Mouse (Mus musculus): Measurements from ENCODE around the gene Fam169a. TPM values are rescaled to one million over a fixed set of nuclear protein-coding genes. Genes with fewer than 3 reads are reported as not detected.

The Fam169a gene
- polyA plus RNA-seq, 1 experiment: 11.9 TPM

DNA sequence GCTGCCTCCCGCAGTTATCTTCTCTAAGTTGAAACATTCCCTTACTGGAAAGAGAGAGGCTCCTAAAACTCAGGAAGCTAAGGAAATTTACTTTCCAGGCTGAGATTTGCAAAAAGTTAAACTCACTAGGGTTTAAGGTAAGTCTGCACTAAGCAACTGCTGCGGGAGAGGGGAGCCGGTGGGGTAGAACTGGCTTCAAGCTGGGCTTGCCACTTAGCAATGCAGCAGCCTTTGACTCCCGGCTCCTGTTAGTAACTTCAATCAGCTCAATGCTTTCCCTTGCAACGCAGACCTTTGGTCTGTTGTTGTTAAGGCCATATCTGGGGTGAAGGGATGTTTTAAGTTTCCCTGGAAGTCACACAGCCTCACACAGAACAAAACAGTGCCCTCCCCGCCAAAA, 605 bp downstream of the Fam169a start:
- DNase-seq: no peak
- no peak overlapping the region for H3K4me3 ChIP-seq (replicated peaks; ENCODE audit: insufficient read depth, low read depth, low read length)
- H3K4me1 ChIP-seq (ENCODE audit: control insufficient read depth, insufficient read depth, low read length): no peaks in the 10 kb centered on the region; the same call in 1 of the 2 replicates
- H3K27me3 ChIP-seq (ENCODE audit: control insufficient read depth, insufficient read depth, low read length): peaks cover 6% of the 10 kb centered on the region; the same call in 1 of the 2 replicates
- no peak overlapping the region for H3K27ac ChIP-seq (ENCODE audit: insufficient read depth, low read length)
- no peak for TF ChIP-seq CTCF (IDR thresholded peaks at IDR 0.05; ENCODE audit: borderline replicate concordance, insufficient read depth, low read depth, low read length)
- TF ChIP-seq POLR2A (IDR thresholded peaks at IDR 0.05; ENCODE audit: borderline replicate concordance, insufficient read depth, low read length): no peak
- 26% methylated on average over 6 of the region's 6 CpGs for WGBS

DNA sequence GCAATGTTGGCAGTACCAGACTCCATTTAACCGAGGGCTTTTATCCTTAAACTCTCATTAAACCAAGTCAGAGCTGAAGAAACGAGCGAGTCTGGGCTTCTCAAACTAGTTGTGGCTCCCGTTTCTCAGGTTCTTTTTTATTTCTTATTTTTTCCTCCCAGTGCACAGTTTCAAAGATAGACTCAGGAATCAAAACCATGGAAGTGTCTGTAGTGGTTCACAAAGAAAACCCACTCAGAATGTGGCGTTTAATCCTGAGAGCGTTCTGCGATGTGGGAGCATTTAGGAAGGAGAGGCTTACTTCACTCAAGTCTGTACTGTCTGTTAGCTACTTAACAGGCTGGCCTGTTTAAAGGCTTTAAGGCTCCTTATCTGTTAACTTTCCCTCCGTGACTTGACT, 1.1 kb downstream of the Fam169a start:
- TF ChIP-seq POLR2A (IDR thresholded peaks at IDR 0.05; ENCODE audit: borderline replicate concordance, insufficient read depth, low read length): no peak
- TF ChIP-seq CTCF (IDR thresholded peaks at IDR 0.05; ENCODE audit: borderline replicate concordance, insufficient read depth, low read depth, low read length): no peak
- Histone ChIP-seq H3K27me3 (ENCODE audit: control insufficient read depth, insufficient read depth, low read length) (peaks cover 6% of the 10 kb centered on the region; the same call in 1 of the 2 replicates), H3K27ac (ENCODE audit: insufficient read depth, low read length) (no peak overlapping the region), H3K4me1 (ENCODE audit: control insufficient read depth, insufficient read depth, low read length) (no peaks in the 10 kb centered on the region; the same call in 1 of the 2 replicates), H3K4me3 (replicated peaks; ENCODE audit: insufficient read depth, low read depth, low read length) (no peak overlapping the region)
- 70% methylated on average over 8 of the region's 8 CpGs for WGBS
- no peak for DNase-seq

DNA sequence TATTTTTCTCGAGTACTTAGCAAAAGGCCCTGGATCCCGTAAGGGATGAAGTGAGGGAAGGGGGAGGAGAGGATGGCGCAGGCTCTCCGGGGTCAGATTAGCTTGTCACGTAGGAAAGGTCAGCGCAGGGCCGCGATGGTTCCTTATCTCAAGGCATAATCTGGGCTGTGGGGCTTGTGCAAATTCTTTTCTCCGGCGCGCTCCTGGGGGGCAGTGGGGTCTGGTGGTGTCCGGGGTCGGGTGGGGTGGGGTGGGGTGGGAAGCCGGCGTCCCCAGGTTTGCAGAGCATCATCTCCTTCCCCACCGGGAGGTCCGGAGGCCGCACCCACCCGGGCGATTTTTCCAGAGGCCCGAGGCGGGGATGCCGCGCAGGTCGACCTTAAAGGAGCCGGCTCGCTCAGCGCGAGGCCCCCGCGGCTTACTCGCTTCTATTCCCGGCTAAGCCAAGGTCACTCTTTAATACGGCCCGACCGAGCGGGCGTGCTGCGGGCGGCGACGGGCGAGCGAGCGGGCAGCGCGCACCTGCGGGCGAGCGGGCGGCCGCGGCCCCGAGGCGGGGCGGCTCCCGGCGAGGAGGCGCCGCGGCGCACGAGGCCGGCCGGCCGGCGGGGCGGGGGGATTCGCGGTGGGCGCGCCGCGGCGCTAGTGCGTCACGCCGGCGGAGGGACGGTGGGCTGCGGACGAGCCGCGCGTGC, 4.0 kb downstream of the Fam169a start:
- peak; percentile 30 to 50 for DNase-seq
- WGBS: 5% methylated on average over 85 of the region's 85 CpGs
- peak overlapping the region; percentile 71 for H3K4me3 ChIP-seq (replicated peaks; ENCODE audit: insufficient read depth, low read depth, low read length)
- TF ChIP-seq POLR2A (IDR thresholded peaks at IDR 0.05; ENCODE audit: borderline replicate concordance, insufficient read depth, low read length) (no peak), CTCF (IDR thresholded peaks at IDR 0.05; ENCODE audit: borderline replicate concordance, insufficient read depth, low read depth, low read length) (no peak)
- no peak overlapping the region for H3K27ac ChIP-seq (ENCODE audit: insufficient read depth, low read length)
- no peaks in the 10 kb centered on the region; the same call in 1 of the 2 replicates for H3K4me1 ChIP-seq (ENCODE audit: control insufficient read depth, insufficient read depth, low read length)
- peaks cover 1% of the 10 kb centered on the region; the same call in 1 of the 2 replicates for H3K27me3 ChIP-seq (ENCODE audit: control insufficient read depth, insufficient read depth, low read length)

DNA sequence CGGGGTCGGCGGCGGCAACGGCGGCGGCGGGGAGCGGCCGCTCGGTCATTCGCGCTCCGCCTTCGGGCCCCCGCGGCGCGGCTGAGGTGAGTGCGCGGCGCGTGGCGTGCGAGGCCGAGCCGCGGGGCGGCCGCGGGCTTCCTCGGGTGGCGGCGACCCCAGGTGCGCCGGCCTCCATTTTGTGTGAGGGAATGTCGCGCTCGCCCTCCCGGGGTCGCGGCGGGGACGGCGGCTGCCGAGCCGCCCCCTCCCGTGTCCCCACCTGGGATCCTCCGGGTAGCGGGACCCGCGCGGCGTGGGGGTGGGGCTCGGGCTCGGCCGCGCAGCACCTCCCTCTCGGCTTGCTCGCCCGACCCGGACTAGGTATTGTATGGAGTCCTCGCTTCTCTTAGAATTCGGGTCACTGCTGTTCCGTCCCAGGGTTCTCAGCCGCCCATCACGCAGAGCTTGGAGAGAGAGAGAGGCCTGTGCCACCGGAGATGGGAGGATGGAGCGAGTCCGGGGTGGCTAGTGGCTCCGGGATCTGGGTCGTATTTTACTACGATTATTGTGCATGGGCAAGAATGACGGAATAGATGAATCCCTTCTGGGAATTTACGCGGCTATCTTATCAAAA, 4.6 kb downstream of the Fam169a start:
- peak; percentile 45 to 63 for DNase-seq
- WGBS: 4% methylated on average over 58 of the region's 76 CpGs
- H3K27ac ChIP-seq (ENCODE audit: insufficient read depth, low read length): no peak overlapping the region

DNA sequence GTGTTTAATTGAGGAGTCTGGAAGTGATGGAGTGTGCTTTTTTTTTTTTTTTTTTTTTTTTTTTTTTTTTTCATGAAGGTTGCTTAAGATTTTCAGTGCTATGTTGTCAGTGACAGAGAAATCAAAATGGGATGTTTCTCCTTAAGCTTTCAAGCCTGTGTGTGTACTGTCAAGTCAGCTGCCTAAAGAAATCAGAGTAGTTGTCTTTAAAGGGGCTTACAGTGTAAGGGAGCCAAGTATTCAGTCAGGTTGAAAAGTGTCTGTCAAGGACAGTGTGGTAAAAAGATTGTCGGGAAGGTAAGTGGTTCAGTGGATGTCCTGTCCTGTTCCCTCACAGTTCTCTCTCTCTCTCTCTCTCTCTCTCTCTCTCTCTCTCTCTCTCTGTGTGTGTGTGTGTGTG, 6.4 kb downstream of the Fam169a start:
- TF ChIP-seq CTCF (IDR thresholded peaks at IDR 0.05; ENCODE audit: borderline replicate concordance, insufficient read depth, low read depth, low read length) (no peak), POLR2A (IDR thresholded peaks at IDR 0.05; ENCODE audit: borderline replicate concordance, insufficient read depth, low read length) (no peak)
- Histone ChIP-seq H3K4me1 (ENCODE audit: control insufficient read depth, insufficient read depth, low read length) (no peaks in the 10 kb centered on the region; the same call in 1 of the 2 replicates), H3K27me3 (ENCODE audit: control insufficient read depth, insufficient read depth, low read length) (peaks cover 1% of the 10 kb centered on the region; the same call in 1 of the 2 replicates), H3K4me3 (replicated peaks; ENCODE audit: insufficient read depth, low read depth, low read length) (no peak overlapping the region), H3K27ac (ENCODE audit: insufficient read depth, low read length) (no peak overlapping the region)
- no peak for DNase-seq
- 41% methylated on average over 1 of the region's 1 CpGs for WGBS

More for the DNA sequence above, 4.6 kb downstream of the Fam169a start:
- Histone ChIP-seq H3K4me3 (replicated peaks; ENCODE audit: insufficient read depth, low read depth, low read length) (peak overlapping the region; percentile 71), H3K4me1 (ENCODE audit: control insufficient read depth, insufficient read depth, low read length) (no peaks in the 10 kb centered on the region; the same call in 1 of the 2 replicates), H3K27me3 (ENCODE audit: control insufficient read depth, insufficient read depth, low read length) (peaks cover 1% of the 10 kb centered on the region; the same call in 1 of the 2 replicates)
- TF ChIP-seq CTCF (IDR thresholded peaks at IDR 0.05; ENCODE audit: borderline replicate concordance, insufficient read depth, low read depth, low read length) (no peak), POLR2A (IDR thresholded peaks at IDR 0.05; ENCODE audit: borderline replicate concordance, insufficient read depth, low read length) (no peak)

DNA sequence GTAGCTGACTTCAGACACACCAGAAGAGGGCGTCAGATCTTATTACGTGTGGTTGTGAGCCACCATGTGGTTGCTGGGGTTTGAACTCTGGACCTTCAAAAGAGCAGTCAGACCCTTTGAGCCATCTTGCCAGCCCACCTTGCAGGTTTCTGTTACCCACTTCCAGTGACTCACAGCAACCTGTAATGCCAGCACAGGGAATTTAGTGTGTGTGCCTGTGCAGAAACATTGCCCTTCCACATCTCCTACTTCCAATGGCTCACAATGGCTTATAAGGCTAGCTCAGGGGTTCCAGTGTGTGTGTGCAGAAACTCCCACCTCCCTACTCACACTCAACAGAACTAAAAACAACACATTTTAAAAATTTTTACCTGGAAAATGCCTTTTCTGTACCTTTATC, 10.5 kb downstream of the Fam169a start:
- H3K4me3 ChIP-seq (replicated peaks; ENCODE audit: insufficient read depth, low read depth, low read length): no peak overlapping the region
- no peaks in the 10 kb centered on the region; the same call in 1 of the 2 replicates for H3K27me3 ChIP-seq (ENCODE audit: control insufficient read depth, insufficient read depth, low read length)
- no peak overlapping the region for H3K27ac ChIP-seq (ENCODE audit: insufficient read depth, low read length)
- DNase-seq: no peak
- TF ChIP-seq POLR2A (IDR thresholded peaks at IDR 0.05; ENCODE audit: borderline replicate concordance, insufficient read depth, low read length): no peak
- TF ChIP-seq CTCF (IDR thresholded peaks at IDR 0.05; ENCODE audit: borderline replicate concordance, insufficient read depth, low read depth, low read length): no peak
- H3K4me1 ChIP-seq (ENCODE audit: control insufficient read depth, insufficient read depth, low read length): peaks cover 3% of the 10 kb centered on the region; the same call in 1 of the 2 replicates
- WGBS: 94% methylated on average over 2 of the region's 2 CpGs

DNA sequence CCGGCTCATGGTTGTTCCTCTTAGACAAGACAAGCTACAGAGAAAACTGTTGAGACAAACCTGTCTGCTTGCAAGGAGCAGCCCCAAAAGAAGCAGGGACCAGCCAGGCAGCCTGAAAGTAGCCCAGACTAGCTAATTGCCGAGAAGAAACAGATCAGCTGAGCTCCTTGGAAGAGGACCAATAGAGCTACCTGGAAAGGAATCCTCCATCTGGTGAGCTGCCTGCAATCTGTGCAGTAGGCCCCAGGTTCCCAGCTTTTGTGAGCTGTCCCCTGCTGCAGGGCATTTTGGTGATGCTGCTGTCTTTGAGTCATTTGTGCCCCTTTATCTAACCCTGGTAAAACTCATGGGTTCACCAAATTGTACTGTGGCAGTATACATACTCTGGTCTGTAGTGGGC, 13.1 kb downstream of the Fam169a start:
- no peaks in the 10 kb centered on the region; the same call in 1 of the 2 replicates for H3K27me3 ChIP-seq (ENCODE audit: control insufficient read depth, insufficient read depth, low read length)
- DNase-seq: peak; percentile 47 to 75
- no peak for TF ChIP-seq CTCF (IDR thresholded peaks at IDR 0.05; ENCODE audit: borderline replicate concordance, insufficient read depth, low read depth, low read length)
- TF ChIP-seq POLR2A (IDR thresholded peaks at IDR 0.05; ENCODE audit: borderline replicate concordance, insufficient read depth, low read length): no peak
- H3K4me3 ChIP-seq (replicated peaks; ENCODE audit: insufficient read depth, low read depth, low read length): no peak overlapping the region
- H3K27ac ChIP-seq (ENCODE audit: insufficient read depth, low read length): no peak overlapping the region
- WGBS: 30% methylated on average over 2 of the region's 2 CpGs
- H3K4me1 ChIP-seq (ENCODE audit: control insufficient read depth, insufficient read depth, low read length): peaks cover 3% of the 10 kb centered on the region; the same call in 1 of the 2 replicates

Data from cerebellum, adult 2 months (tissue).